Comparison of ENCODE assay signal across 8 mouse cellular contexts in the genomic region with DNA sequence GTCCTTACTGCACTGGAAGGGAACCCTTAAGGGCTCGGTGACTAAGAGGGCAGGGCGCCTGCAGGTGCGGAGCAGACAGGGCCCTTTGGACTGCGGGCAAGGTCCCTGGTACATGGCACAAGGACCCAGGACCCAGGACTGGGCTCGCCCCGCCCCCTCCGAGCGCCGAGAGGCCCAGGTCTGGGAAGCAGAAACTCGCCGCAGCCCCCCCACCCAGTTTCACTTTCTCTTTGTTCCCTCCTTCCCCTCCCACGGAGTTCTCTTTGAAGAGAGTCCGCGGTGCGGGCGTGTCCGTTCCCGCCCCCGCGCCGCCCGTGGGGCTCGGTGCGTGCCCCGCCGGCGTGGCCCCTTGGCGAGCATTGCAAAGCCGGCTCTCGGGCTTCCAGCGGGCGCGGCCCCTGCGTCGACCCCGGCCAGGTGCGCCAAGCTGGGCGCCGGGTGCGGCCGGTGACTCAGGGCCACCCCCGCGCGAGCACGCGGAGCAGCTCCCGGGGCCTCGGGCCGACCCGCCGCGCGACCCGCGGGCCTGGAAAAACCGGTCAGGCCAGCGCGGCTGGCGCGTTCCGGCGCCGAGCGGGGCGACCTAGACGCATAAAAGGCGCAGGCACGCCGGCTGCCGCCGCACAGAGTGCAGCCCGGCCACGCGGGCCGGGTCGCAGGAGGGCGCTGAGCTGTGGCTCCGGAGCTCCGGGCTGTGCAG. TPM values are rescaled to one million over a fixed set of nuclear protein-coding genes. Genes with fewer than 3 reads are reported as not detected.
DNase-seq lines count a peak whose midpoint lies in the region; ATAC-seq and TF ChIP-seq lines count a peak whose summit lies in the region.

No protein-coding gene starts in this region.

- peak overlapping the region; percentile 49 for H3K27ac ChIP-seq in embryonic facial prominence, embryonic 14.5 days (replicated peaks; ENCODE audit: low read depth, low read length)
- H3K27ac ChIP-seq in spleen, adult 2 months (ENCODE audit: insufficient read depth, low read length): no peak overlapping the region

- H3K4me3 ChIP-seq in embryonic facial prominence, embryonic 14.5 days (ENCODE audit: low read depth, low read length): peak overlapping the region; percentile 75
- peak overlapping the region; percentile 63 for H3K4me3 ChIP-seq in spleen, adult 2 months (ENCODE audit: extremely low read depth, insufficient read depth, insufficient read length)

- no peaks in the 10 kb centered on the region for H3K9me3 ChIP-seq in embryonic facial prominence, embryonic 14.5 days (ENCODE audit: control insufficient read depth, low read length)

- intact Hi-C loops in heart, postnatal 25 days (cut with DNase I): no loop called here
- intact Hi-C loops in heart, postnatal 14 days (cut with DNase I): no loop called here

- peak; percentile 71 to 74 for DNase-seq in heart, adult 18-20 months
- DNase-seq in heart, postnatal 25 days (ENCODE audit: low spot score): no peak
- peak; percentile 69 for DNase-seq in embryonic facial prominence, embryonic 14.5 days (ENCODE audit: low spot score)
- DNase-seq in heart, postnatal 14 days: peak; percentile 67 to 68
- peak; percentile 92 to 96 for DNase-seq in kidney, postnatal 36 days
- DNase-seq in spleen, adult 2 months (ENCODE audit: low read depth in 1 of 2, low spot score in 2 of 2): peak in 1 of 2 experiments; percentile 59
- DNase-seq in layer of hippocampus, adult 18-20 months (ENCODE audit: low spot score in 2 of 2): no peak

- H3K36me3 ChIP-seq in embryonic facial prominence, embryonic 14.5 days (ENCODE audit: control insufficient read depth, insufficient read depth, low read length): no peaks in the 10 kb centered on the region
- no peaks in the 10 kb centered on the region for H3K36me3 ChIP-seq in spleen, adult 2 months (ENCODE audit: control insufficient read depth, insufficient read depth, low read length)

- peak overlapping the region; percentile 95 for H3K4me2 ChIP-seq in embryonic facial prominence, embryonic 14.5 days (ENCODE audit: low read depth, low read length)

- WGBS in embryonic facial prominence, embryonic 14.5 days: 2% methylated on average over 44 of the region's 79 CpGs
- 1% methylated on average over 74 of the region's 79 CpGs for WGBS in spleen, adult 2 months

- H3K27me3 ChIP-seq in embryonic facial prominence, embryonic 14.5 days (replicated peaks; ENCODE audit: control insufficient read depth, insufficient read depth, low read length): peaks cover 27% of the 10 kb centered on the region
- H3K27me3 ChIP-seq in spleen, adult 2 months (ENCODE audit: control insufficient read depth, insufficient read depth, low read length): peaks cover 9% of the 10 kb centered on the region

- peak; percentile 79 for ATAC-seq in embryonic facial prominence, embryonic 14.5 days (ENCODE audit: low read depth)
- ATAC-seq in megakaryocyte, adult 5-6 weeks (ENCODE audit: poor library complexity, severe bottlenecking): peak; percentile 67

- H3K9ac ChIP-seq in embryonic facial prominence, embryonic 14.5 days (ENCODE audit: low read depth, low read length): peak overlapping the region; percentile 83

- no peaks in the 10 kb centered on the region; the same call in 1 of the 2 replicates for H3K4me1 ChIP-seq in embryonic facial prominence, embryonic 14.5 days (ENCODE audit: control insufficient read depth, insufficient read depth, low read length)
- H3K4me1 ChIP-seq in spleen, adult 2 months (ENCODE audit: control insufficient read depth, insufficient read depth, insufficient read length): no peaks in the 10 kb centered on the region; the same call in 1 of the 2 replicates

- TF ChIP-seq CTCF in spleen, adult 2 months (IDR thresholded peaks at IDR 0.05; ENCODE audit: extremely low read depth, insufficient read depth, insufficient read length, insufficient replicate concordance): no peak

- no peak for TF ChIP-seq POLR2A in spleen, adult 2 months (IDR thresholded peaks at IDR 0.05; ENCODE audit: low read depth, low read length)

RNA-seq across cellular contexts. Expression of gene Kif26a, which starts 15.7 kb away (rescaled TPM):
- 1 to 10 TPM; 8.1 to 8.3 TPM for total RNA-seq in heart, adult 18-20 months (2021)
- total RNA-seq in heart, postnatal 25 days (2021): 10 to 100 TPM; 14.3 to 16.6 TPM
- polyA plus RNA-seq in embryonic facial prominence, embryonic 14.5 days (2014; fragmentation: Nextera tagmentation; extraction: Ambion mirVana): 4.0 TPM in 2 replicates
- total RNA-seq in heart, postnatal 14 days (2021): 10 to 100 TPM; 22.0 to 23.1 TPM
- total RNA-seq in megakaryocyte, adult 5-6 weeks (2015): not detected in 2 replicates
- total RNA-seq in megakaryocyte, adult 5-6 weeks (2017): not detected in 2 replicates
- 1.8 and 2.1 TPM in 2 replicates for polyA plus RNA-seq in spleen, adult 2 months (2012; rRNA removed)
- total RNA-seq in layer of hippocampus, adult 18-20 months (2021): 1 to 10 TPM; 3.9 to 4.5 TPM

RNA-seq across cellular contexts. Expression of gene Aspg, which starts 23.8 kb away (rescaled TPM):
- 1 to 10 TPM in 1 of 2 experiments, under 1 TPM in 1; 0.17 to 4.3 TPM for total RNA-seq in heart, adult 18-20 months (2021)
- total RNA-seq in heart, postnatal 25 days (2021): under 1 TPM; 0.25 to 0.47 TPM
- polyA plus RNA-seq in embryonic facial prominence, embryonic 14.5 days (2014; fragmentation: Nextera tagmentation; extraction: Ambion mirVana): 1.4 and 2.6 TPM in 2 replicates
- 1 to 10 TPM in 1 of 2 experiments, under 1 TPM in 1; 0.37 to 2.2 TPM for total RNA-seq in heart, postnatal 14 days (2021)
- not detected in 2 replicates for total RNA-seq in megakaryocyte, adult 5-6 weeks (2015)
- not detected in 2 replicates for total RNA-seq in megakaryocyte, adult 5-6 weeks (2017)
- 0.08 and 0.54 TPM in 2 replicates for polyA plus RNA-seq in spleen, adult 2 months (2012; rRNA removed)
- total RNA-seq in layer of hippocampus, adult 18-20 months (2021): 1 to 10 TPM; 3.8 TPM

Comparison
In these comparisons a context has a peak if more than half of its experiments do, and no peak if none do; other contexts are left out.
1. DNase-seq: peak in heart, adult 18-20 months (2 of 2), embryonic facial prominence, embryonic 14.5 days (single experiment), heart, postnatal 14 days (2 of 2) and kidney, postnatal 36 days (2 of 2); none in heart, postnatal 25 days (single experiment) and layer of hippocampus, adult 18-20 months (0 of 2).
2. RNA of gene Kif26a, which starts 15.7 kb away (total RNA-seq): 22.0 to 23.1 TPM in heart, postnatal 14 days, 14.3 to 16.6 TPM in heart, postnatal 25 days, 8.1 to 8.3 TPM in heart, adult 18-20 months and 3.9 to 4.5 TPM in layer of hippocampus, adult 18-20 months; not detected in megakaryocyte, adult 5-6 weeks; every median in the first group is over 4 times any median in the second.